Mouse (Mus musculus): Measurements from ENCODE around the gene Gm11042. TPM values are rescaled to one million over a fixed set of nuclear protein-coding genes. Genes with fewer than 3 reads are reported as not detected.

Gene Gm11042
- total and polyA plus RNA-seq, 3 experiments, result not detected

DNA sequence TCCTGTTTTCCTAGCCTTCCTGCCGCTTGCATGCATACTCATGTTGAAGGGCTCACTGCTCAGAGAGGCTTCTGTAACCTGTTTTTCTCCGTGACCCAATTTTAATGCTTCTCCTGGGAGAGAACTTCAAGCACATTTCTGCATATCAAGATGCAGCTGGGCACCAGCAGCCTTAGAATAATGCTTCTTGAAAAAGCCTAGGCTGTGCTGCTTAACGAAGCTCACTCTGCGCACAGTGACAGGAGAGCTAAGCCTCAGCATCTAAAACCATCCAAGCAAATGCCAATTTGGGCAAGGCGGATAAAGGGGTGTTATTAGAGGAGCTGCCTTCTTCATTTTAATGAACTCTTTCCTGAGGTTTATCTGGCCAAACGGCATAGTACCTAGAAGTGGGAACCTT, 46.9 kb upstream of the Gm11042 start:
- H3K9me3 ChIP-seq (replicated peaks; ENCODE audit: insufficient read depth, low read length), result no peaks in the 10 kb centered on the region
- H3K79me2 ChIP-seq (ENCODE audit: control insufficient read depth, insufficient read depth, low read length, poor library complexity), result no peaks in the 10 kb centered on the region
- no peak for TF ChIP-seq BHLHE40 (IDR thresholded peaks at IDR 0.05; ENCODE audit: borderline replicate concordance, low read depth, low read length)
- TF ChIP-seq ELF1 (IDR thresholded peaks at IDR 0.05; ENCODE audit: low read depth, low read length), result no peak
- no peak for TF ChIP-seq ZMIZ1 (IDR thresholded peaks at IDR 0.05; ENCODE audit: low read depth, low read length)
- TF ChIP-seq TCF12 (IDR thresholded peaks at IDR 0.05; ENCODE audit: low read depth, low read length), result no peak
- TF ChIP-seq ZKSCAN1 (IDR thresholded peaks at IDR 0.05; ENCODE audit: low read depth, low read length), result no peak
- TF ChIP-seq NELFE (IDR thresholded peaks at IDR 0.05; ENCODE audit: low read depth, low read length), result no peak
- TF ChIP-seq MAZ (IDR thresholded peaks at IDR 0.05; ENCODE audit: low read depth, low read length), result no peak
- no peak for TF ChIP-seq NRF1 (IDR thresholded peaks at IDR 0.05; ENCODE audit: insufficient read depth, low read depth, low read length, poor library complexity, severe bottlenecking)
- TF ChIP-seq CHD1 (IDR thresholded peaks at IDR 0.05; ENCODE audit: low read depth, low read length), result no peak
- TF ChIP-seq EP300 (IDR thresholded peaks at IDR 0.05; ENCODE audit: low read depth in 1 of 2, low read length in 2 of 2), result no peak
- TF ChIP-seq USF2 (IDR thresholded peaks at IDR 0.05; ENCODE audit: borderline replicate concordance in 1 of 2, insufficient read depth in 1 of 2, low read depth in 1 of 2, low read length in 2 of 2), result no peak
- TF ChIP-seq E2F4 (IDR thresholded peaks at IDR 0.05; ENCODE audit: borderline replicate concordance, low read depth, low read length), result no peak
- no peaks in the 10 kb centered on the region for H3K27me3 ChIP-seq (ENCODE audit: control insufficient read depth in 1 of 2, insufficient read depth in 2 of 2, low read length in 2 of 2)
- no peaks in the 10 kb centered on the region for H3K4me1 ChIP-seq (ENCODE audit: control insufficient read depth in 1 of 2, insufficient read depth in 2 of 2, low read length in 2 of 2)
- no peak overlapping the region for H3K4me3 ChIP-seq (ENCODE audit: control insufficient read depth in 1 of 2, insufficient read depth in 1 of 2, low read depth in 2 of 2, low read length in 2 of 2)
- H3K27ac ChIP-seq (ENCODE audit: control insufficient read depth, low read depth, low read length), result no peak overlapping the region
- H3K9ac ChIP-seq (ENCODE audit: control insufficient read depth, low read depth, low read length, poor library complexity, severe bottlenecking), result no peak overlapping the region
- H3K36me3 ChIP-seq (ENCODE audit: control insufficient read depth in 1 of 2, insufficient read depth in 2 of 2, low read length in 2 of 2), result no peaks in the 10 kb centered on the region
- no peak for DNase-seq (ENCODE audit: low read depth, low spot score)

GRCm38 (mm10) chr12:74362453-74362852, 46.3 kb upstream of the Gm11042 start:
- Histone ChIP-seq H3K36me3 (ENCODE audit: control insufficient read depth in 1 of 2, insufficient read depth in 2 of 2, low read length in 2 of 2) (no peaks in the 10 kb centered on the region), H3K4me3 (ENCODE audit: control insufficient read depth in 1 of 2, insufficient read depth in 1 of 2, low read depth in 2 of 2, low read length in 2 of 2) (no peak overlapping the region), H3K79me2 (ENCODE audit: control insufficient read depth, insufficient read depth, low read length, poor library complexity) (no peaks in the 10 kb centered on the region), H3K9me3 (replicated peaks; ENCODE audit: insufficient read depth, low read length) (no peaks in the 10 kb centered on the region), H3K9ac (ENCODE audit: control insufficient read depth, low read depth, low read length, poor library complexity, severe bottlenecking) (no peak overlapping the region), H3K27ac (ENCODE audit: control insufficient read depth, low read depth, low read length) (no peak overlapping the region), H3K4me1 (ENCODE audit: control insufficient read depth in 1 of 2, insufficient read depth in 2 of 2, low read length in 2 of 2) (no peaks in the 10 kb centered on the region), H3K27me3 (ENCODE audit: control insufficient read depth in 1 of 2, insufficient read depth in 2 of 2, low read length in 2 of 2) (no peaks in the 10 kb centered on the region)
- DNase-seq (ENCODE audit: low read depth, low spot score), result no peak
- TF ChIP-seq MAX (IDR thresholded peaks at IDR 0.05; ENCODE audit: low read length) (no peak), MEF2A (IDR thresholded peaks at IDR 0.05; ENCODE audit: extremely low read depth, insufficient replicate concordance, low read depth, low read length, poor library complexity, severe bottlenecking) (no peak), RAD21 (IDR thresholded peaks at IDR 0.05; ENCODE audit: low read depth, low read length) (no peak), TBP (IDR thresholded peaks at IDR 0.05; ENCODE audit: low read depth, low read length) (no peak), KAT2A (conservative IDR thresholded peaks at IDR 0.05; ENCODE audit: low read depth, low read length) (no peak), ZMIZ1 (IDR thresholded peaks at IDR 0.05; ENCODE audit: low read depth, low read length) (no peak), NELFE (IDR thresholded peaks at IDR 0.05; ENCODE audit: low read depth, low read length) (no peak)

Data from MEL (cell line).